Mouse (Mus musculus) C2C12 (cell line): ENCODE results near the gene Uhrf1bp1l. TPM values are rescaled to one million over a fixed set of nuclear protein-coding genes. Genes with fewer than 3 reads are reported as not detected.
"Not testable (repeated sequence)": the region's sequence is repeated elsewhere in the genome, so short reads cannot be mapped to it uniquely, and the experiment has no call there.

Experiments used
- H3K27me3 ChIP-seq: one replicate; pipeline ENCODE4 v1.6.1; 2011; ENCODE audit not compliant: control insufficient read depth, insufficient read depth, insufficient read length
- H3K36me3 ChIP-seq: one replicate; pipeline ENCODE4 v1.6.1; 2011; ENCODE audit not compliant: control insufficient read depth, insufficient read depth
- H3K4me3 ChIP-seq: one replicate; pipeline ENCODE4 v1.5.1; 2011; ENCODE audit warnings: mild to moderate bottlenecking, control low read depth; ENCODE audit not compliant: poor library complexity, insufficient read depth, severe bottlenecking
- H3K79me2 ChIP-seq: one replicate; pipeline ENCODE4 v1.6.1; 2011; ENCODE audit not compliant: control insufficient read depth, insufficient read depth
- H3K79me3 ChIP-seq: one replicate; pipeline ENCODE4 v1.6.1; 2011; ENCODE audit warnings: low read depth, control low read depth
- H3ac ChIP-seq: one replicate; pipeline ENCODE3; 2011; ENCODE audit warnings: low read depth; ENCODE audit not compliant: control insufficient read depth, insufficient read length
- CEBPB ChIP-seq: IDR thresholded peaks from one replicate; pipeline ENCODE4 v1.6.1; 2011; ENCODE audit warnings: low read depth, mild to moderate bottlenecking, control low read depth, moderate library complexity
- CTCF ChIP-seq: IDR thresholded peaks from one replicate; pipeline ENCODE4 v1.5.1; 2011; ENCODE audit not compliant: control insufficient read depth, insufficient read depth, insufficient read length
- FOSL1 ChIP-seq: IDR thresholded peaks from one replicate; pipeline ENCODE4 v1.8.0; 2011; ENCODE audit warnings: mild to moderate bottlenecking, low read length; ENCODE audit not compliant: poor library complexity, insufficient read depth, severe bottlenecking
- MAX ChIP-seq: IDR thresholded peaks from one replicate; pipeline ENCODE4 v1.6.1; 2011; ENCODE audit warnings: mild to moderate bottlenecking, control low read depth
- MYOD1 ChIP-seq: IDR thresholded peaks from one replicate; pipeline ENCODE4 v1.6.1; 2011; ENCODE audit warnings: low read depth; ENCODE audit not compliant: control insufficient read depth, insufficient read length
- MYOG ChIP-seq: IDR thresholded peaks from one replicate; pipeline ENCODE4 v1.6.1; 2011; ENCODE audit not compliant: control insufficient read depth, insufficient read length; ENCODE audit errors: extremely low read depth
- USF1 ChIP-seq: IDR thresholded peaks from one replicate; pipeline ENCODE4 v1.6.1; 2011; ENCODE audit warnings: low read depth, mild to moderate bottlenecking, control low read depth, moderate library complexity
- long read RNA-seq, 2 experiments: library from polyadenylated mRNA; unstranded; transcript quantifications; one replicate each; pipeline ENCODE4 v2.0.0; 2019 to 2020
- polyA plus RNA-seq: library from polyadenylated mRNA; unstranded; fragments of >200 nt; fragmentation: generic; extraction: Trizol; gene quantifications from one replicate; pipeline ENCODE4 v1.2.1, GENCODE M21; 2012; ENCODE audit warnings: missing spikeins

The Uhrf1bp1l gene
- polyA plus RNA-seq, result 28.6 TPM
- long read RNA-seq, experiment 1, partial matches to known transcripts, result 7 of 10 reads
- long read RNA-seq, experiment 1, other reads (novel, unspliced or antisense), result 3 of 10 reads
- long read RNA-seq, experiment 2, full-length matches to known transcripts, result 87 of 152 reads
- long read RNA-seq, experiment 2, partial matches to known transcripts, result 28 of 152 reads
- long read RNA-seq, experiment 2, other reads (novel, unspliced or antisense), result 37 of 152 reads

DNA sequence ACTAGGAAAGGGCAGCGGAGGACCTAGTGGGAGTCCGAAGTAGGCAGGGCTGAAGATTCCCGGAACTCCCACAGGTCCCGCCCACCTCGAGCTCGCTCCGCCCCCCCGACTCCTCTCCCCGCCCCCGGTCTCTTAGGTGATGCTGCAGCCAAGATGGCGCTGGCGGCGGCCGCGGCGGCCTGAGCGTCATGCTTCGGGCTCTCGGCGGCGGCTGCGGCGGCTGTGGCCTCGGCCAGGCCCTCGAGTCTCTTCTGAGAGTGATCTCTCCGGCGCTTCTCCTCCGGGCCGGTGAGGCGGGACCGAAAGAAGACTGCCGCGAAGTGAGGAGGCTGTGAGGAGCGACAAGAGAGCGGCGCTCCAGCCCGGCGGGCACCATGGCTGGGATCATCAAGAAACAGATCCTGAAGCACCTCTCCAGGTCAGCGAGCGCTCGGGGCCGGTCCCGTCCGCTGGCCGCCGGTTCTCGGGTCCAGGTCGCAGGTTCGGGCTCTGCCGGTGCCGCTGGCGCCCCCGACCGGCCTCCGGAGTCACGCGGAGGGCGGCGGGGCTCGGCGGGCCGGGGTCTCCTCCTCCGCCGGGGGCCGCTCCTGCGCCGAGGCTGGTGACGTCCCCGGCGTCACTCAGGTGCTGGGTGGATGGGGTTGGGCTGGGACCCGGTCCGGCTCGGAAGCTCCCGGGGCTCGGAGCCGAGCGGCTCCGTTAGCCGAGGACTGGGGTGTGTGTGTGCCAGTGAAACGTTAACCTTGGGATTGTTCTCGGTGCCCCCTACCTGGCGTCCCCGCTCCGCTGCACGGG lies at the start of gene Uhrf1bp1l:
Gene Uhrf1bp1l (plus strand): TSS at position 121 of the 795 bp plus-strand sequence.
- H3K79me3 ChIP-seq, result peaks cover 45% of the 10 kb centered on the region
- peak within 1 kb of the TSS; percentile 100 for H3ac ChIP-seq
- H3K27me3 ChIP-seq, result no peaks in the 10 kb centered on the region
- H3K4me3 ChIP-seq, result peak within 1 kb of the TSS; percentile 89
- H3K79me2 ChIP-seq, result peaks cover 53% of the 10 kb centered on the region
- no peaks in the 10 kb centered on the region for H3K36me3 ChIP-seq
- TF ChIP-seq CTCF, result peak; percentile 50
- TF ChIP-seq USF1, result no peak

DNA sequence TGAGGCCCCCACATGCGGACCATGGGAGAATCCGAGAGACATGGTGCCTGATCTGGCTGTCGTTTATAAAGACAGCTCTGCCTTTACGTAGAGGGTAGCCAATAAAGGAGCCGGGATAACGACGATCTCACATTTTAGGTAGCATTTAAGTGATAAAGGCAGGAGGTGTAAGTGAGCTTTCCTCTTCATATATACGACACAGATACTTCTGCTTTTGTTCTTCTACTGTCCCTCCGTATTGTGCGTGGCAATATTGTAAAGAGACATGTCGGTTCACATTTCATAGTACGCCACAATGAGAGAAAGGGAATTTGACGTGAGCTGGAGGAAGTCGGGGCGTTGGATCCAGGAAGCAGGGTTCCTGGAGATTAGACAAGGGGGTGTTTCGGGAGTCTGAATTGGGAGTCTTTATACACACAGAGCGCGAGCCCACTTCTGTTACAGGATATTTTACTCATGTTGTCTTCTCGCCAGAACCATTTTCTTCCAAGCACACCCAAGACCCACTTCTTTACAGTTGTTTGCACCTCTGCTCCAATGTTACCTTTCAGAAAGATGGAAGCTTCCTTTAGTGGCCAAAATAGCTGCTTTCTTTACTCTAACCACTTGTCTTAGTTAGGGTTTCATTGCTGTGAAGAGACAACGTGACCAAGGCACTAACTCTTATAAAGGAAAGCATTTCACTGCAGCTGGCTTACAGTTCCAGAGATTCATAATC lies 49.4 kb upstream of the Uhrf1bp1l start:
- no peak for TF ChIP-seq MYOG
- no peak for TF ChIP-seq FOSL1
- TF ChIP-seq MYOD1, result no peak
- TF ChIP-seq CEBPB, result no peak
- TF ChIP-seq CTCF, result no peak
- no peak for TF ChIP-seq MAX
- TF ChIP-seq USF1, result no peak
- H3K79me3 ChIP-seq, result no peaks in the 10 kb centered on the region
- no peak overlapping the region for H3ac ChIP-seq
- H3K27me3 ChIP-seq, result peaks cover 4% of the 10 kb centered on the region
- H3K79me2 ChIP-seq, result no peaks in the 10 kb centered on the region
- H3K4me3 ChIP-seq, result no peak overlapping the region
- no peaks in the 10 kb centered on the region for H3K36me3 ChIP-seq

DNA sequence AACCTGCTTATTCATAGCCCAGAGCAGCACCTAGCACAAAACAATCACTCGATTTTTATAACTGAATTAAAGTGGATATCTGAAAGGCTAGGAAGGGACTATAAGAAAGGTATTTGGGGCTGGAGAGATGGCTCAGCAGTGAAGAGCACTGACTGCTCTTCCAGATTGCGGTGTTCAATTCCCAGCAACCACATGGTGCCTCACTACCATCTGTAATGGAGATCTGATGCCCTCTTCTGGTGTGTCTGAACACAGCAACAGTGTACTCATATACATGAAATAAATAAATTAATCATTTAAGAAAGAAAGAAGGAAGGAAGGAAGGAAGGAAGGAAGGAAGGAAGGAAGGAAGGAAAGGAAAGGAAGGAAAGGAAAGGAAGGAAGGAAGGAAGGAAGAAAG lies 48.5 kb upstream of the Uhrf1bp1l start:
- H3K36me3 ChIP-seq, H3ac ChIP-seq, H3K27me3 ChIP-seq, H3K79me2 ChIP-seq, H3K4me3 ChIP-seq, H3K79me3 ChIP-seq: not testable (repeated sequence)

DNA sequence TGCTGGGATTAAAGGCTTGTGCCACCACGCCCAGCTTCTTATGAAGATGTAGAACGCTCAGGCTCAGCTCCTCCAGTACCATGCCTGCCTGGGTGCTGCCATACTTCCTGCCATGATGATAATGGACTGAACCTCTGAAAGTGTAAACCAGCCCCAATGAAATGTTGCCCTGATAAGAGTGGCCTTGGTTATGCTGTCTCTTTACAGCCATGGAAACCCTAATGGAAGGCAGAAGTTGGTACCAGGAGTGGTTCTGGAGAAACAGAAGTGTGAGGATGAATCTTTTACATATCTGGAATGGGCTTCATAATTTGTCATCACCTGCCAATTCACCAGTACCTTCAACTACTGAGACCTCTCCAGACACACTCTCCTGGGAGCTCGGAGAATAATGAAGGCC lies 46.8 kb upstream of the Uhrf1bp1l start:
- H3K36me3 ChIP-seq, result no peaks in the 10 kb centered on the region
- H3K79me2 ChIP-seq, result no peaks in the 10 kb centered on the region
- no peaks in the 10 kb centered on the region for H3K79me3 ChIP-seq
- no peak overlapping the region for H3ac ChIP-seq
- TF ChIP-seq MAX (no peak), CEBPB (no peak), FOSL1 (no peak), CTCF (no peak), USF1 (no peak), MYOG (no peak), MYOD1 (no peak)
- no peak overlapping the region for H3K4me3 ChIP-seq
- no peaks in the 10 kb centered on the region for H3K27me3 ChIP-seq

DNA sequence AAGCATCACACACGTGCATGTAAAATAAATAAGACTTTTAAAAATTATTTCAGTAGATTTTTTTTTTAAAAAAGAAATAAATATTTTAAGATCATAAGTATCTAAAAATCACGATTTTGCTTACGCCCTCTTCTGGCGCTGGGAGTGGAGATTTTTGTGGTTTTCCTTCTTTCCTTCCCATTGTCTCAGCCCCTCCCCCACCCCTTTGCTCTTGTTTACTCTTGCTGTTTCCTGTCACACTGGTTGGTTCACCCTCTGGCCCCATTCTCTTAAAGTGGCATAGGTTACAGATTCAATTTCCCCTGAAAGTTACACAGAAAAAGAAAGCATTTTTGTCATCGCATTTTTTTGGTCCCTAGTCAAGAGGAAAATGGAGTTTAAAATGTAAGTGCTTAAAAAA lies 41.7 kb upstream of the Uhrf1bp1l start:
- no peaks in the 10 kb centered on the region for H3K79me3 ChIP-seq
- H3K27me3 ChIP-seq, result no peaks in the 10 kb centered on the region
- TF ChIP-seq FOSL1 (no peak), CEBPB (no peak), MAX (no peak), MYOD1 (no peak), CTCF (no peak), MYOG (no peak), USF1 (no peak)
- H3ac ChIP-seq, result no peak overlapping the region
- no peak overlapping the region for H3K4me3 ChIP-seq
- no peaks in the 10 kb centered on the region for H3K79me2 ChIP-seq
- H3K36me3 ChIP-seq, result no peaks in the 10 kb centered on the region

DNA sequence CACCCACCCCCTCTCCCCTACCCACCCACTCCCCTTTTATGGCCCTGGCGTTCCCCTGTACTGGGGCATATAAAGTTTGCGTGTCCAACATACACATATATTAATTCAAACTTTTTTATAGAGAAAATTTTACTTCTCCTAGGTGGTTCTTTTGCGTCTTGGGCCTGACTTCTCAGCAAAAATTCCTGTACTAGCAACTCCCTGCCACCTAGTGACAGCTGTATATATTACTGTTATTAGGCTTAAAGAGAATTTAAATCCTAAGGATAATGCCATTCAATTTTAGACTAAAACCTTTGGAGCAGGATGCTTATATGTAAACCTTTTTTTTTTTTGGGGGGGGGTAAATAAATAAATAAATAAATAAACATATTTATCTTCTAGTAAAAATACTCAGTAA lies 37.4 kb upstream of the Uhrf1bp1l start:
- no peaks in the 10 kb centered on the region for H3K79me2 ChIP-seq
- no peaks in the 10 kb centered on the region for H3K27me3 ChIP-seq
- peaks cover 11% of the 10 kb centered on the region for H3K36me3 ChIP-seq
- H3K4me3 ChIP-seq, result no peak overlapping the region
- no peaks in the 10 kb centered on the region for H3K79me3 ChIP-seq
- TF ChIP-seq MYOD1, result no peak
- no peak for TF ChIP-seq MYOG
- TF ChIP-seq CTCF, result no peak
- TF ChIP-seq CEBPB, result no peak
- TF ChIP-seq FOSL1, result no peak
- TF ChIP-seq USF1, result no peak
- no peak for TF ChIP-seq MAX
- H3ac ChIP-seq, result no peak overlapping the region
